Mouse (Mus musculus) MEL (cell line): ENCODE data around the gene Dock9.

Experiments used
- CHD2 ChIP-seq: IDR thresholded peaks from 2 replicates; pipeline ENCODE4 v1.6.1; 2011; ENCODE audit warnings: low read length, improper control_type of control experiment
- CTCF ChIP-seq, 3 experiments: IDR thresholded peaks in 2 of 3; conservative IDR thresholded peaks in 1 of 3; 2 replicates each; pipeline ENCODE4 v1.5.1; 2011 to 2012; ENCODE audit warnings: low read length in 3 of 3, low read depth in 2 of 3, mild to moderate bottlenecking in 2 of 3, improper control_type of control experiment in 1 of 3, inconsistent platforms in 1 of 3, mixed read lengths in 1 of 3, moderate library complexity in 1 of 3; ENCODE audit not compliant: control insufficient read depth in 1 of 3, insufficient read depth in 1 of 3, poor library complexity in 1 of 3, severe bottlenecking in 1 of 3
- EP300 ChIP-seq, 2 experiments: IDR thresholded peaks; 2 replicates each; pipeline ENCODE4 v1.6.1; 2011; ENCODE audit warnings: improper control_type of control experiment in 2 of 2, low read length in 2 of 2, low read depth in 1 of 2, mild to moderate bottlenecking in 1 of 2
- JUND ChIP-seq: IDR thresholded peaks from 2 replicates; pipeline ENCODE4 v1.6.1; 2011; ENCODE audit warnings: low read depth, mild to moderate bottlenecking, improper control_type of control experiment, low read length
- MAFK ChIP-seq: IDR thresholded peaks from 2 replicates; pipeline ENCODE4 v1.6.1; 2011; ENCODE audit warnings: low read depth, mild to moderate bottlenecking, low read length, improper control_type of control experiment, borderline replicate concordance
- MAZ ChIP-seq: IDR thresholded peaks from 2 replicates; pipeline ENCODE4 v1.6.1; 2012; ENCODE audit warnings: low read depth, mild to moderate bottlenecking, inconsistent platforms, low read length, improper control_type of control experiment
- MEF2A ChIP-seq: IDR thresholded peaks from 2 replicates; pipeline ENCODE4 v1.6.1; 2014; ENCODE audit warnings: low read depth, mild to moderate bottlenecking, inconsistent platforms, low read length, improper control_type of control experiment; ENCODE audit not compliant: poor library complexity, insufficient replicate concordance, severe bottlenecking; ENCODE audit errors: extremely low read depth
- NRF1 ChIP-seq: IDR thresholded peaks from 2 replicates; pipeline ENCODE4 v1.6.1; 2014; ENCODE audit warnings: low read depth, mild to moderate bottlenecking, inconsistent platforms, low read length, improper control_type of control experiment, moderate library complexity; ENCODE audit not compliant: poor library complexity, insufficient read depth, severe bottlenecking
- POLR2A ChIP-seq, 2 experiments: IDR thresholded peaks; 2 replicates each; pipeline ENCODE4 v1.6.1; 2011 to 2012; ENCODE audit warnings: low read length in 2 of 2, mild to moderate bottlenecking in 2 of 2, control low read depth in 1 of 2, improper control_type of control experiment in 1 of 2, low read depth in 1 of 2, moderate library complexity in 1 of 2; ENCODE audit not compliant: control insufficient read depth in 1 of 2, insufficient read depth in 1 of 2, poor library complexity in 1 of 2
- POLR2AphosphoS2 ChIP-seq: IDR thresholded peaks from 2 replicates; pipeline ENCODE4 v1.6.1; 2011; ENCODE audit warnings: low read length, improper control_type of control experiment
- RAD21 ChIP-seq: IDR thresholded peaks from 2 replicates; pipeline ENCODE4 v1.6.1; 2011; ENCODE audit warnings: mild to moderate bottlenecking, low read depth, low read length, improper control_type of control experiment
- ZC3H11A ChIP-seq: IDR thresholded peaks from 2 replicates; pipeline ENCODE4 v1.6.1; 2012; ENCODE audit warnings: low read depth, mild to moderate bottlenecking, inconsistent platforms, low read length, improper control_type of control experiment
- ZKSCAN1 ChIP-seq: IDR thresholded peaks from 2 replicates; pipeline ENCODE4 v1.6.1; 2012; ENCODE audit warnings: low read depth, mild to moderate bottlenecking, inconsistent platforms, low read length, improper control_type of control experiment, moderate library complexity

DNA sequence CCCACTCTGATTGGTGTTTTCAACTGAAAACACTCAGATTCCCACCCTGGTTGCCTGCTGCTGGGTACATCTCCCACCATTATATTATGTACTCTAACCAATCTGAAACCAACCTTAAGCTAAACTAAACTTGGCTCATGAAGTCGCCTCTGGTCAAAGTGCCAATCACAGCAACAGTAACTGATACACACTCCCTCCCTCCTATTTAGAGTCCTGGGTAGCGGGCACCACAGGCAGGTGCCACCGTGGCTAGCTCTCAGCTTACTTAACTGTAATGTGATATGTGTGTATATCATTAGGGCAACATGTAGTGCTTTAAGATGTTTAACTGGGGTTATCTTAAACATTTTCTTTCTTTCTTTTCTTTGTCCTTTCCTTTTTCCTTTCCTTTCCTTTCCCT lies 177.1 kb downstream of the Dock9 start:
- TF ChIP-seq CTCF (IDR thresholded peaks at IDR 0.05 in 2 of 3, conservative IDR thresholded peaks at IDR 0.05 in 1 of 3; ENCODE audit: control insufficient read depth in 1 of 3, insufficient read depth in 1 of 3, low read depth in 2 of 3, low read length in 3 of 3, poor library complexity in 1 of 3, severe bottlenecking in 1 of 3) (no peak), ZKSCAN1 (no peak), RAD21 (no peak), MAFK (no peak), MEF2A (no peak), JUND (no peak), ZC3H11A (no peak), MAZ (no peak), EP300 (IDR thresholded peaks at IDR 0.05; ENCODE audit: low read depth in 1 of 2, low read length in 2 of 2) (no peak), CHD2 (no peak), POLR2AphosphoS2 (no peak), POLR2A (IDR thresholded peaks at IDR 0.05; ENCODE audit: control insufficient read depth in 1 of 2, insufficient read depth in 1 of 2, low read depth in 1 of 2, low read length in 2 of 2, poor library complexity in 1 of 2) (no peak), NRF1 (no peak)
